Mouse (Mus musculus) forebrain, postnatal 0 days (tissue): ENCODE results near the gene Acsm4. TPM values are rescaled to one million over a fixed set of nuclear protein-coding genes. Genes with fewer than 3 reads are reported as not detected.

Experiments used
- ATAC-seq: fragments of 200-750 bp; cut with Nextera tagmentation; 2 replicates; pipeline ENCODE4 v1.8.0; 2017; ENCODE audit warnings: mild to moderate bottlenecking, moderate library complexity
- DNase-seq: peaks from one replicate; pipeline ENCODE4 v3.0.0-alpha.2; 2015
- H3K27ac ChIP-seq: fragments of 300-500 bp; sonication (generic); 2 replicates; pipeline ENCODE4 v1.5.1; 2014; ENCODE audit warnings: low read depth, mild to moderate bottlenecking, antibody characterized with exemption, low read length, moderate library complexity, mixed read lengths
- H3K27me3 ChIP-seq: fragments of 300-500 bp; sonication (generic); 2 replicates; pipeline ENCODE4 v1.6.1; 2014; ENCODE audit warnings: mild to moderate bottlenecking, low read length, mixed read lengths; ENCODE audit not compliant: insufficient read depth
- H3K36me3 ChIP-seq: fragments of 300-500 bp; sonication (generic); 2 replicates; pipeline ENCODE4 v1.6.1; 2014; ENCODE audit warnings: mild to moderate bottlenecking, moderate library complexity; ENCODE audit not compliant: insufficient read depth
- H3K4me1 ChIP-seq: fragments of 300-500 bp; sonication (generic); 2 replicates; pipeline ENCODE4 v1.6.1; 2014; ENCODE audit warnings: antibody characterized with exemption; ENCODE audit not compliant: insufficient read depth
- H3K4me2 ChIP-seq: fragments of 300-500 bp; sonication (generic); 2 replicates; pipeline ENCODE4 v1.6.1; 2014; ENCODE audit warnings: low read depth, mild to moderate bottlenecking, moderate library complexity
- H3K4me3 ChIP-seq: fragments of 300-500 bp; sonication (generic); 2 replicates; pipeline ENCODE4 v1.5.1; 2014; ENCODE audit warnings: low read depth, low read length, mixed read lengths
- H3K9ac ChIP-seq: fragments of 300-500 bp; sonication (generic); 2 replicates; pipeline ENCODE4 v1.6.1; 2014; ENCODE audit warnings: mild to moderate bottlenecking
- H3K9me3 ChIP-seq: fragments of 300-500 bp; sonication (generic); 2 replicates; pipeline ENCODE4 v1.6.1; 2016; ENCODE audit warnings: low read length
- CTCF ChIP-seq: sonication (generic); IDR thresholded peaks from 2 replicates; pipeline ENCODE4 v1.5.1; 2016; ENCODE audit warnings: antibody characterized with exemption, control low read depth, low read depth
- WGBS: fragments of 180-500 bp; shearing (Covaris S2); extraction: QIAGEN DNeasy Blood & Tissue Kit; methylation state at CpG from one replicate; pipeline ENCODE4 v1.1.7; 2014; 5-methylcytosine and 5-hydroxymethylcytosine counted together
- polyA plus RNA-seq: library from polyadenylated mRNA; unstranded; fragments of >200 nt; fragmentation: Nextera tagmentation; extraction: Ambion mirVana; gene quantifications from 2 replicates; pipeline ENCODE4 v1.2.1, GENCODE M21; 2015
- total RNA-seq: library from RNA; depleted of rRNA; stranded (reverse); fragments of >200 nt; gene quantifications from 2 replicates; pipeline ENCODE4 v1.2.3, GENCODE M21; 2014; rRNA removed

The Acsm4 gene
- not detected in 2 replicates for total RNA-seq
- 0.09 TPM in 1 of 2 replicates, not detected in the other for polyA plus RNA-seq

DNA sequence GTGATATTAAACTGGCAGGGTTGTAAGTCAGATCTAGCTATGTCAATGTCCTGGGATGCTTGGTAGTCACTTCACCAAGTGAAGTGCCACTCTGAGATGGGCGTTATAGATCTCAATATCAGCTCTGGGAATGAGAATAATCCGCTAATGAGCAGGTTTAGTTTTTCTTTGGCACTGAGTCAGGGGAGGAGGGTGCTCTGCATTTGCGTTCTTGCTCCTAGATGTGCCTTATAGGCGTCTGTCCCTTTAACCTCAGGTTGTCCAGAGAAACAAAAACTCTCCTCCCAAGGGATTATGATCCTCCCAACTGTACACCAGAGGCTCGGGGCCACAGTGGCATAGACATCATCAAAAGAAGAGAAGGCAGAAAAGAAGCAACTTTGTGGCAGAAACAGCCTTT, at the start of gene Acsm4:
Gene Acsm4 (plus strand): TSS at position 301 of the 400 bp plus-strand sequence.
- TF ChIP-seq CTCF = no peak
- H3K36me3 ChIP-seq = no peaks in the 10 kb centered on the region
- no peak within 1 kb of the TSS for H3K4me2 ChIP-seq
- no peaks in the 10 kb centered on the region for H3K27me3 ChIP-seq
- H3K9me3 ChIP-seq = no peaks in the 10 kb centered on the region
- H3K4me1 ChIP-seq = no peaks in the 10 kb centered on the region
- DNase-seq (no peak), ATAC-seq (no peak)
- H3K27ac ChIP-seq = no peak within 1 kb of the TSS
- 76% methylated on average over 5 of the region's 5 CpGs for WGBS
- H3K4me3 ChIP-seq = no peak within 1 kb of the TSS
- no peak within 1 kb of the TSS for H3K9ac ChIP-seq

- H3K36me3 ChIP-seq = no peaks in the 10 kb centered on the region
- H3K27ac ChIP-seq = no peak overlapping the region
- no peak overlapping the region for H3K4me3 ChIP-seq
- H3K9me3 ChIP-seq = no peaks in the 10 kb centered on the region
- H3K4me1 ChIP-seq = no peaks in the 10 kb centered on the region
- 78% methylated on average over 5 of the region's 5 CpGs for WGBS
- H3K27me3 ChIP-seq = no peaks in the 10 kb centered on the region
- no peak for TF ChIP-seq CTCF
- DNase-seq (no peak), ATAC-seq (no peak)
- no peak overlapping the region for H3K9ac ChIP-seq
- H3K4me2 ChIP-seq = no peak overlapping the region
Measured at GRCm38 (mm10) chr7:119642307-119642706, 47.5 kb upstream of the Acsm4 start.

DNA sequence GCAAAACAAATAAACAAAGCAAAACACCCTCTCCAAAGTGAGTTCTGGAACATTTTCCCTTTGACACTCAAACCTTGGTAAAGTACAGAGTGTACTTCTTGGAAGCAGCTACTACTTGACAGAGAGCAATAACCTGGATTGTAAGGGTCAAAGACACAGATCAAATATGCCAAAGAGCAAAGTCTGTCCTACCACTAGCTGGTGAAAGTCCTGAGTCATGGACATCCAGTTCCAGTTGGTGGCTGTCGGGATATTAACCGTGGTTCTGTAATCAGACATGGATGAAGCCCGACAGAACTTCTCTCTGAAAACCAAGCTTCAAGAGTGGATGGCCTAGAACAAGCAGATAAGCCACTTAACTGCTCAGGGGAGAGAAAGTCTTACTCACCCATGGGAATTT, 21.9 kb upstream of the Acsm4 start:
- Histone ChIP-seq H3K4me2 (no peak overlapping the region), H3K4me3 (no peak overlapping the region), H3K36me3 (no peaks in the 10 kb centered on the region), H3K9ac (no peak overlapping the region), H3K27ac (no peak overlapping the region), H3K27me3 (no peaks in the 10 kb centered on the region), H3K4me1 (no peaks in the 10 kb centered on the region), H3K9me3 (no peaks in the 10 kb centered on the region)
- ATAC-seq = no peak
- DNase-seq = no peak
- WGBS = 92% methylated on average over 3 of the region's 3 CpGs
- no peak for TF ChIP-seq CTCF

DNA sequence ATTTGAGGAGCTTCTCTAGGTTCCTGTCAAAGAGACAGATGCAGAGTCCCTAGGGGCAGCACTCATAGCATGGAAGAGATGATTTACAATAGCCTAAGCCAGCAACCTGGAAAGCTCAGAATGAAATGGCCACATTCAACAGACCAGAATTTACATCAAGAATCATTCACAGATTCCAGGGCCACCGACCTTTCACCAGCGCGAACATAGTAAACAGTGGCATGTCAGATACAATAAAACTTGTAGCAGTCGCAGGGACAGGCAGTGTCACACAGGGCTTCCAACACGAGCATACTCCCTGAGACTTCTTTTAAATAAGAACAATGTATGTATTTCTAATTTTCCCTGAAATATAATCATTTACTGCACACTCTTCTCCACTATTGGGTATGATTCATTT, 19.4 kb upstream of the Acsm4 start:
- DNase-seq = no peak
- H3K27ac ChIP-seq = no peak overlapping the region
- H3K4me3 ChIP-seq = no peak overlapping the region
- no peaks in the 10 kb centered on the region for H3K27me3 ChIP-seq
- H3K36me3 ChIP-seq = no peaks in the 10 kb centered on the region
- H3K9me3 ChIP-seq = no peaks in the 10 kb centered on the region
- no peak overlapping the region for H3K4me2 ChIP-seq
- no peak for ATAC-seq
- H3K9ac ChIP-seq = no peak overlapping the region
- no peak for TF ChIP-seq CTCF
- WGBS = 80% methylated on average over 5 of the region's 5 CpGs
- H3K4me1 ChIP-seq = no peaks in the 10 kb centered on the region

DNA sequence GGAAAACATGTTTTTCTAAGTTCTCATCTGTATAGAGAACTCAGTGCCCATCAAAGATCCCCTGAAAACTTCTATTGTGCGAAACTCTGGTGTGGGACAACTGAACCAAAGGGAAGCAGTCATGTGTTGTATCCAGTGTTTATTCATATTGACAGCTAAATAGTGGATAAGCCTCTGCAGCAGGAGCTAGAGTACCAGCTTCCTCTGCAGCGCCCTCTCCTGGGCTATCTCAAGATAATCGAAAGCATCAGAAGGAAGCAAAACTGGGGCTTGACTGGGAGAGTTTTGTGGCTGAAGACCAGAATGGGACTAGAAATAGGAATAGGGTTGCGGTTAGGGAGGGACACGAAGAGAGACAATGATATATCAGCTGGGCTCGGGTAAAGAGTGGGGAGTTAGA, 18.9 kb upstream of the Acsm4 start:
- H3K27ac ChIP-seq = no peak overlapping the region
- H3K36me3 ChIP-seq = no peaks in the 10 kb centered on the region
- no peak overlapping the region for H3K9ac ChIP-seq
- WGBS = 48% methylated on average over 6 of the region's 6 CpGs
- ATAC-seq (no peak), DNase-seq (no peak)
- no peak overlapping the region for H3K4me2 ChIP-seq
- H3K9me3 ChIP-seq = no peaks in the 10 kb centered on the region
- no peaks in the 10 kb centered on the region for H3K4me1 ChIP-seq
- no peaks in the 10 kb centered on the region for H3K27me3 ChIP-seq
- no peak overlapping the region for H3K4me3 ChIP-seq
- peak; percentile 32 for TF ChIP-seq CTCF

DNA sequence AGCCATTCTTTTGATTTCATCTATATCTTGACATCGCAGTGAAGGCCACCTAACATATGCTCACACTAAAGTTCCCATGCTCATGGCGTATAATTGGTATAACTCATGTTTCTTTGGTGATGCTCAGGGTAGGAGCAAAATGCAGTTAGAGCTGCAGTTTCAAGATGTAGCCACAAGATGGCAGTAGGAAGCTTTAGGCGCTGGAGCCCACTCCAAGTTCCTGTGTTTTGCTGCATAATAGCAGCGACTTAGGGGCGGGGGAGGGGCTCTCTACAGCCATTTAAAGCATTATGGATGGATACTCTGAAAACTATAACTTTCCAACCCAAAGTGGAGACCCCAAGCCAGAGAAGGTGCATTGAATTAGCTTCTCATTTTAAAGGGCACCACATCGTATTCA, 16.4 kb upstream of the Acsm4 start:
- no peaks in the 10 kb centered on the region for H3K4me1 ChIP-seq
- H3K4me3 ChIP-seq = no peak overlapping the region
- peak; percentile 78 for ATAC-seq
- 15% methylated on average over 6 of the region's 6 CpGs for WGBS
- DNase-seq = peak; percentile 81
- no peaks in the 10 kb centered on the region for H3K27me3 ChIP-seq
- H3K4me2 ChIP-seq = no peak overlapping the region
- TF ChIP-seq CTCF = peak; percentile 88
- H3K9ac ChIP-seq = no peak overlapping the region
- H3K27ac ChIP-seq = no peak overlapping the region
- H3K9me3 ChIP-seq = no peaks in the 10 kb centered on the region
- no peaks in the 10 kb centered on the region for H3K36me3 ChIP-seq

- no peaks in the 10 kb centered on the region for H3K9me3 ChIP-seq
- TF ChIP-seq CTCF = no peak
- H3K4me2 ChIP-seq = no peak overlapping the region
- no peak overlapping the region for H3K9ac ChIP-seq
- H3K27me3 ChIP-seq = no peaks in the 10 kb centered on the region
- H3K4me3 ChIP-seq = no peak overlapping the region
- no peaks in the 10 kb centered on the region for H3K36me3 ChIP-seq
- DNase-seq (no peak), ATAC-seq (no peak)
- WGBS = 69% methylated on average over 8 of the region's 8 CpGs
- H3K27ac ChIP-seq = no peak overlapping the region
- H3K4me1 ChIP-seq = no peaks in the 10 kb centered on the region
Measured at GRCm38 (mm10) chr7:119680107-119680506, 9.7 kb upstream of the Acsm4 start.

DNA sequence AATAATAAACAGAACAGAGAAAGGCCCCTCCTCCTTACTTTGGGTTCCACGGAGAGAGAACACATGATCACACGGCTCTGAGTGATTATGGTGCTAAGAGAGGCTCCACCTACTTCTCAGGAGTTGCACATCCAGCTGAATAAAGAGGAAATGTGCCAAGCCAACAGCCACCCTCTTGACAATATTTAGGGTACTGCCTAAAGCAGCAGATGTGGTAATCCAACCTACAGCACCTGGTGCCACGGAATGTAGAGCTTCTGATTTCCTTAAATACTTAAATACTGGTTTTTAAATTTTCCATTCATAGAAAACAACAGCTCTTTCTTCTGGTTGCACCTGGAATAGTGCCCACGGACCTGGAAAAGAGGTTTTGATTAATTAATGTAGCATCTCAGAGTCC, 7.1 kb upstream of the Acsm4 start:
- Histone ChIP-seq H3K36me3 (no peaks in the 10 kb centered on the region), H3K4me2 (no peak overlapping the region), H3K27me3 (no peaks in the 10 kb centered on the region), H3K4me3 (no peak overlapping the region), H3K9me3 (no peaks in the 10 kb centered on the region), H3K9ac (no peak overlapping the region), H3K27ac (no peak overlapping the region), H3K4me1 (no peaks in the 10 kb centered on the region)
- ATAC-seq (no peak), DNase-seq (no peak)
- WGBS = 48% methylated on average over 4 of the region's 4 CpGs
- no peak for TF ChIP-seq CTCF
